Mouse (Mus musculus) kidney, adult 11 months (tissue): ENCODE measurements around the gene Bcas3.

Experiments
- DNase-seq: peaks from one replicate; pipeline ENCODE4 v3.0.0; 2022

The Bcas3 gene

GRCm38 (mm10) chr11:85380046-85380445 is 27.1 kb downstream of the Bcas3 start:
- DNase-seq = no peak

- DNase-seq = peak; percentile 57
Observed at GRCm38 (mm10) chr11:85382055-85382454, 29.1 kb downstream of the Bcas3 start.

- DNase-seq = no peak
Observed at GRCm38 (mm10) chr11:85383975-85384821, 31.2 kb downstream of the Bcas3 start.

GRCm38 (mm10) chr11:85392179-85392863 is 39.4 kb downstream of the Bcas3 start:
- peak; percentile 8 for DNase-seq

DNA sequence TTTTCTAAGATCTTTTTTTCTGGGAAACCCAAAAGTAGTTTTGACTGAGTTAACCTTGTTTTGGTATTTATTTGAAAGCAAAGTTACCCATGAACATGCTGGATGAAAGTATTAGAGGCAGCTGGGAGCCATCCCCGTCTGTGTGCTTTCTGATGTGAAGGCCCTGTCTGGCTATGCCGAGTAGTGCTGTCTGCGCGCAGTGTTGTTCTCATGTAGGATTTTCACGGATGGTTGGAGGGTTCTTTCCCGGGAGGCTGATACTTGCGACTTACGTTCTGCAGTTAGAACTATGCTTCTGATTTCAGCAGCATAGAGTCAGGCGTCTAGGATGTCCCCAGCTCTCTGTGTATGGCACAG is 39.9 kb downstream of the Bcas3 start:
- no peak for DNase-seq

DNA sequence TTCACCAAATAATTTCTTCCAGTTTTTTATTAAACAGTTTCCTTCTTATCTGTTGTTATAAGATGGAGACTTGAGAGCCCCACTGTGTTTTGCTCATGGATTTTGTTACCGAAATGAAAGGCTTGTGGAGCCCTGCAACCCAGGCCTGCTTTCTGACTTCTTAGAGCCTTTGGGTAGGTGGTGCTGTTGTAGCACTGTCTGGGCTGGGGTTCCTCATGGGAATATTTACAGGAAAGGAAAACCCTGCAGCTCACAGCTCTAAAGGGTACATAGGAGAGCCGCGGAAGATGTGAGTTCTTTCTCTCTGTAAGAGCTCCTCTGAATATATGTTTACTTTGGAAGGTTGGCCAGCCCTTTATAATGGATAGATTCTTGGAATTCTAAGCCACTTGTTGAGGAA is 41.0 kb downstream of the Bcas3 start:
- no peak for DNase-seq

GRCm38 (mm10) chr11:85395361-85395760 is 42.4 kb downstream of the Bcas3 start:
- DNase-seq = no peak

GRCm38 (mm10) chr11:85406531-85406930 is 53.6 kb downstream of the Bcas3 start:
- peak; percentile 71 for DNase-seq

DNA sequence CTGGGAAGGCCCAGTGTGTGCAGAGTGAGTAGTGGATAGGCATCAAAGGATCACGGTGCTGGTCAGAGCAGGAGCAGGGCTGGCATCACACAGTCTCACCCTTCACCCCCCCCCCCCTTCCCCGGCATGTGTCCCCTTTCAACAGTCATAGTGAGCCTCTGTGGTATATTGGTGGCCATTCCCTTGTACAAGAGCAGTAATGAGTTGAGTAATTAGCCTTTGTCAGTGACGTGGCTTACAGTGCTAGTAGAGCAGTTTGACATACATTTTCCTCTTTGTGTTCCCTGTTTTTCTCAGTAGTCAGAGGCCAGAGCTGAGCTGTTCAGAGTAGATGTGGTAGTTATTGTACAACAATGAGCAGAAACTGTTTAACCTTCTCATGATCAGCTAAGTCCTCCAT is 54.7 kb downstream of the Bcas3 start:
- no peak for DNase-seq

- no peak for DNase-seq
Observed at GRCm38 (mm10) chr11:85412319-85412718, 59.4 kb downstream of the Bcas3 start.

DNA sequence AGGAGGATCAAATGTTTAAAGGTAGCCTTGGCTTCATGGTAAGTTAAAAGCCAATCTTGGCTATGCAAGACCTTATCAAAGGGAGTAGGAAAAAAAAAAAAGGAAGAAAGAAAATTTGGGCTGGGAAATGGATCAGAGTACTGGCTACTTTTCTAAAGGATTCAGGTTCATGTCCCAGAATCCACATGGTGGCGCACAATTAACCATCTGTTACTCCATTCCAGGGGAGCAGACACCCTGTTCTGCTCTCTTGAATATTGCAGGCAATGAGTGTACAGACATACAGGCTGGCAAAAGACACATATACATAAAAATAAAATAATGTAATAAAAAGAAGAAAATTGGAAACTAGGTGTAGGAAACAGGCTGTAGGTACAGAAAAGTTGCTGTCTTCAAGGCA is 61.5 kb downstream of the Bcas3 start:
- DNase-seq = no peak

GRCm38 (mm10) chr11:85427353-85427752 is 74.4 kb downstream of the Bcas3 start:
- DNase-seq = no peak

DNA sequence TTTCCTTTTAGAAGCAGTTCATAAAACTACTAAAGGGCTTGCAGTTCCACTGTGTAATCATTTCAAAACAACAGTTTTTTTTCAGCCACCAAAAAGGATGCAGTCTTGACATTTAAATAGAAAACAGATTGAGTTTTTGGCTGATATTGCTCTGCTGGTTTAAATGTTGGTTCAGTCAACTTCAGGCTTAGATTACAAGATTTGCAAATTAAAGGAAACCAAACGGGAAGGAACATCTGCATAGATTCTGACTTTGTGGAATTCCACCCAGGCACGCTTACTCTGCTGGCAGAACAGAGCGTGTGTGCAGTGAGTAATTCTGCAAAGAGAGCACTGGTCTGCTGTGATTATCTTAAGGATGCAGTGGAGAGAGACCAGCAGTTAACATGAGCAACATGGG is 75.3 kb downstream of the Bcas3 start:
- DNase-seq = no peak

DNA sequence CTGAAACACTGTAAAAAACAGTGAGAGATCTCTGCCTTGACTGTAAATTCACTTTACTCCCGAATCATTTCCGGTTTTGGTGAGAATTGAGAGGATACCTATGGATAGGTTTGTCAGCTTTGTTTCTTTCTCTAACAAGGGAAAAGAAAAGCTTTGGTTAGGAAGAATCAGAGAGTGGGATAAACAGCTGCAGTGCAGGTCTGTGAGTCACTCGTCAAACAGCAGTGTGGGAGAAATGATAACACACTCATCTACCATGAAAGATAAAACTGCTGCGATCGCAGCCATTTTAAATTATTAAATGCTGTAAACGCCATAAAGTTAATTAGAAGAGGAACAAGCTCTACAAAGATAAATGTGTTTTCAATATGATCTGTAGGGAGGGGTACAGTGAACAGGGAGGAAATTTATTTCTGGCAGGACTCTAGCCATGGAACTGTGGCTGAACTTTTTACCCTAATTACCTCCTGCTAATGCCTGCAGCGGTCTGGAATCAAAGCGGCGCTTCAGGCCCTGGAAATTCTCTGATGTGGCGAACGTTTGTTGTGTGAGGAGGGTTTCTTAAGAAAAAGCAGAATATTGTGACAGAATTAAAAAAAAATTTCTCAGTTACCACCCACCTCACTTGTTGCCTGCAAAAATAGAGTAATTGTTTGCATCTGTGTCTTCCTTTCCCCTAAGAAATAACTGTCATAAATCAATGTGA is 77.9 kb downstream of the Bcas3 start:
- DNase-seq = no peak

GRCm38 (mm10) chr11:85447375-85447774 is 94.4 kb downstream of the Bcas3 start:
- DNase-seq = no peak

GRCm38 (mm10) chr11:85453598-85454304 is 100.8 kb downstream of the Bcas3 start:
- DNase-seq = no peak

GRCm38 (mm10) chr11:85454305-85454682 is 101.3 kb downstream of the Bcas3 start:
- DNase-seq = no peak

- DNase-seq = no peak
Observed at GRCm38 (mm10) chr11:85461536-85461935, 108.6 kb downstream of the Bcas3 start.

- DNase-seq = no peak
Observed at GRCm38 (mm10) chr11:85469526-85469925, 116.6 kb downstream of the Bcas3 start.

DNA sequence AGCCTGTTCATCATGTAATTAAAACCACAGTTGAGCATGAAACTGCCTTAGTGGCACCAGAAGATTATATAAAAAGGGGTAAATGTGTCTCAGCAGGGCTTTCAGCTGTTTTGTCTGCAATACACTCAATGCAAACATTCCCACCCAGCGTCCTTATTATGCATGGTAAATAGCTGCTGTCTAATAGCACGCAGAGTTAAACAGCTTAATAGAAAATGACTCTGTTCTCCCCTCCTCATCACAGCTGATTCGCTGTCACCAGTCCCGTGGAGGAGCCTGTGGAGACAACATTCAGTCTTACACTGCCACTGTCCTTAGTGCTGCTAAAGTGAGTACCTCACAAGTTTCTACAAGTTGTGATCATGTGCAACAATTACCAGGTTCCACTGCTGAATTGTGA is 117.5 kb downstream of the Bcas3 start:
- DNase-seq = no peak

DNA sequence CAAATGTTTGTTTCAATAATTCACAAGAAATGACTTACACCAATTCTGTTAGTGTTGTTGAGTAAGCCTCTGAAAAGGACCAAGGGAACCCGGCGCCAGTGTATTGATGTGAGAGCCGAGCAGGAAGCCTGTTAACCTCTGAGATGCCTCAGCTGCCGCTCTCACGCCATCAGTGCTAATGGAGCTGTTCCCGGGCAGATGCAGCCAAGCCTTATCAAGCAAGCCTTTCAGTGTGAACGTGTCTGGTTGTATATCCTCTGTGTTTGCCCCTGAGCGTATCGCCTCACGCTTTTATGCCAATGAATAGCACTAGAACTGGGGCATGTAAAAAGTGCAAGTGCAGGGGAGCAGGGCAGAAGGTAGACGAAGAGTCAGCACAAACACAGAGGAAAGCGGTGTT is 121.4 kb downstream of the Bcas3 start:
- no peak for DNase-seq

- DNase-seq = no peak
Observed at GRCm38 (mm10) chr11:85482737-85483467, 129.9 kb downstream of the Bcas3 start.
